Mouse (Mus musculus) embryonic fibroblast, embryonic 13.5 days (primary cell): Measurements from ENCODE around the gene Syap1.

ENCODE experiments used
- CTCF ChIP-seq: IDR thresholded peaks from 2 replicates; pipeline ENCODE4 v1.5.1; 2011; ENCODE audit warnings: mild to moderate bottlenecking, control low read depth, low read length, moderate library complexity, borderline replicate concordance; ENCODE audit not compliant: insufficient read depth
- POLR2A ChIP-seq: IDR thresholded peaks from 2 replicates; pipeline ENCODE4 v1.6.1; 2011; ENCODE audit warnings: low read depth, mild to moderate bottlenecking, control low read depth, low read length, moderate library complexity

- no peak for TF ChIP-seq POLR2A
- TF ChIP-seq CTCF = peak; percentile 70; the same call in 1 of the 2 replicates
These were observed 16.3 kb downstream of the Syap1 start for GRCm38 (mm10) chrX:162871734-162872517.
